Comparison of ENCODE assay signal across 17 mouse cellular contexts in the genomic region with DNA sequence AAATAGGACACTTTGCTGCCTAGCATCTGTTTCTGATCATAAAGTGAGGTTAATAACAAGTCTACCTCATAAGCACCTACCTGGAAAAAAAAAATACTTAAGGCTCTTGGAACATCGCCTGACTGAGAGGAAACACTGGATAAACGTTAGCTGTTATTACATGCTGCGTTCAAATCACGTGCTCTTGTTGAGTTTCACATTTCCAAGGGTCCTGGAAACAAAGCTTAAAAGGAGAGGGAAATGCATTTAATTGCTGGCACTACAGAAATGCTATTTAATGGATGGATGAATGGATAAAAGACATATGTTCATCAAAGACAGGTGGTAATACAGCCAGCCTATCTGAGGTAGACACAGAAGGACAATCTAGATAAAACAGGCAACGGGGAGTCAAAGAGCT.
"Had no signal": no experiment of that assay in that cellular context is flagged by ENCODE, and none has a peak within 500 bp of the region (broad histone marks: within the 10 kb centered on the region; RNA-seq: fewer than 3 reads in every experiment).

No protein-coding gene starts in this region.

- H3K27ac ChIP-seq: limb, embryonic 13.5 days; liver, embryonic 15.5 days; midbrain, embryonic 10.5 days; neural tube, embryonic 12.5 days had no signal

- H3K9ac ChIP-seq: limb, embryonic 13.5 days; liver, embryonic 15.5 days; neural tube, embryonic 12.5 days had no signal

- H3K36me3 ChIP-seq: limb, embryonic 13.5 days; liver, embryonic 15.5 days; midbrain, embryonic 10.5 days; neural tube, embryonic 12.5 days had no signal

- H3K27me3 ChIP-seq: liver, embryonic 15.5 days; neural tube, embryonic 12.5 days had no signal

- ATAC-seq: lung, postnatal 0 days had no signal

- H3K4me3 ChIP-seq: limb, embryonic 13.5 days; liver, embryonic 15.5 days; midbrain, embryonic 10.5 days; myocyte; neural tube, embryonic 12.5 days had no signal

- H3K9me3 ChIP-seq: limb, embryonic 13.5 days; liver, embryonic 15.5 days; midbrain, embryonic 10.5 days; neural tube, embryonic 12.5 days had no signal

- H3K4me2 ChIP-seq: limb, embryonic 13.5 days; liver, embryonic 11.5 days; liver, embryonic 15.5 days; neural tube, embryonic 12.5 days had no signal

- H3K4me1 ChIP-seq: liver, embryonic 15.5 days had no signal

- DNase-seq: kidney, postnatal 10 days; kidney, postnatal 4 days; lung, adult 2 months; lung, postnatal 4 days; midbrain, embryonic 14.5 days; retina, postnatal 1 day; right cerebral cortex, postnatal 4 days; spleen, adult 18-20 months; thymus, adult 18-20 months; thymus, postnatal 14 days had no signal
